Mouse (Mus musculus): ENCODE measurements around the gene Olfr548-ps1.

Olfr548-ps1 gene

GRCm38 (mm10) chr7:102573174-102573830 lies 32.6 kb downstream of the Olfr548-ps1 start:
- DNase-seq (ENCODE audit: low read depth, low spot score) = no peak

GRCm38 (mm10) chr7:102575998-102576397 lies 35.3 kb downstream of the Olfr548-ps1 start:
- no peak for DNase-seq (ENCODE audit: low read depth, low spot score)

DNA sequence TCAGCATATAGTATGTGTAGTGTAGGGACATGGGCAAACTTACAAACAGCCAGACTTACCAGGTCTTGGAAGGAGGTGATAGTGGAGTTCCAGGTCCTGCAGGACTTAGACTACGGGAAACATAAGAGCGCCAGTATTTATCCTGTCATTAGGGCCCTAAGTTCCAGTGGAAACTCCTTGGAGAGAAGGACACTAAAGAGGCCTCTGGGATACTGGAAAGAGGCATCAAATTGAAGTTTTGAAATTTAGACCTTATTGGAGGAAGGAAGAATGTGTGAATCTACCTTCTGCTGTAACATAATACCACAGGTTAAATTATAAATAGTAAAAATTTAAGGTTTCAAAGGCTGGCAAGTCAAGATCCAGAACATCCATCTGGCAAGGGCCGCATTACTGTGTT lies 51.1 kb downstream of the Olfr548-ps1 start, which contains the start of gene Olfr551:
Gene Olfr551 (minus strand): TSS at position 101 of the 400 bp plus-strand sequence.
- no peak for DNase-seq (ENCODE audit: low read depth, low spot score)

All from A20 (cell line).